Mouse (Mus musculus) heart, adult 2 months (tissue): ENCODE results near the gene Sf3b4. TPM values are rescaled to one million over a fixed set of nuclear protein-coding genes. Genes with fewer than 3 reads are reported as not detected.
"Not testable (repeated sequence)": the region's sequence is repeated elsewhere in the genome, so short reads cannot be mapped to it uniquely, and the experiment has no call there.

Source experiments
- DNase-seq, 2 experiments: peaks; one replicate each; pipeline ENCODE4 v3.0.0; 2021
- H3K27ac ChIP-seq: fragments of 200-600 bp; 2 replicates; pipeline ENCODE4 v1.8.1; 2022
- H3K27me3 ChIP-seq: fragments of 200-500 bp; 2 replicates; pipeline ENCODE4 v1.6.1; 2012; ENCODE audit warnings: mild to moderate bottlenecking, low read length, inconsistent platforms, mixed read lengths; ENCODE audit not compliant: control insufficient read depth, insufficient read depth
- H3K36me3 ChIP-seq: fragments of 200-500 bp; 2 replicates; pipeline ENCODE4 v1.6.1; 2012; ENCODE audit warnings: low read length, inconsistent platforms; ENCODE audit not compliant: control insufficient read depth, insufficient read depth
- H3K4me1 ChIP-seq: fragments of 200-500 bp; 2 replicates; pipeline ENCODE4 v1.6.1; 2011; ENCODE audit warnings: low read length; ENCODE audit not compliant: control insufficient read depth, insufficient read depth
- H3K4me3 ChIP-seq: fragments of 200-600 bp; 2 replicates; pipeline ENCODE4 v1.8.1; 2022
- H3K79me2 ChIP-seq: fragments of 200-500 bp; replicated peaks from 2 replicates; pipeline ENCODE4 v1.6.1; 2012; ENCODE audit warnings: mild to moderate bottlenecking, inconsistent platforms, low read length, moderate library complexity, mixed read lengths; ENCODE audit not compliant: control insufficient read depth, insufficient read depth
- H3K9ac ChIP-seq: fragments of 200-500 bp; 2 replicates; pipeline ENCODE4 v1.6.1; 2012; ENCODE audit warnings: low read depth, mild to moderate bottlenecking, control low read depth, inconsistent platforms, low read length, mixed read lengths
- CTCF ChIP-seq: fragments of 200-600 bp; IDR thresholded peaks from 2 replicates; pipeline ENCODE4 v1.8.1; 2022; ENCODE audit warnings: antibody characterized with exemption, mild to moderate bottlenecking, moderate library complexity
- EP300 ChIP-seq: fragments of 200-500 bp; IDR thresholded peaks from 2 replicates; pipeline ENCODE4 v1.6.1; 2011; ENCODE audit warnings: low read depth, low read length, control low read depth; ENCODE audit not compliant: insufficient read depth
- POLR2A ChIP-seq: fragments of 200-500 bp; IDR thresholded peaks from 2 replicates; pipeline ENCODE4 v1.6.1; 2011; ENCODE audit warnings: mild to moderate bottlenecking, low read depth, low read length, control low read depth; ENCODE audit not compliant: insufficient read depth
- WGBS: fragments of 180-500 bp; shearing (Covaris S2); methylation state at CpG from one replicate; pipeline ENCODE4 v1.1.7; 2018; 5-methylcytosine and 5-hydroxymethylcytosine counted together
- intact Hi-C: fragments of 180-260 bp; cut with DNase I; formaldehyde crosslinking; loops from one replicate; pipeline ENCODE4 v1.15.1; 2025
- polyA plus RNA-seq: library from polyadenylated mRNA; depleted of rRNA; stranded (reverse); fragments of >200 nt; gene quantifications from 2 replicates; pipeline ENCODE4 v1.2.3, GENCODE M21; 2012
- total RNA-seq, 2 experiments: library from RNA; stranded (reverse); gene quantifications; 2 replicates each; pipeline ENCODE4 v1.2.3; 2021

The Sf3b4 gene
- total and polyA plus RNA-seq, 3 experiments = 15.7 to 23.0 (median 16.5) TPM

DNA sequence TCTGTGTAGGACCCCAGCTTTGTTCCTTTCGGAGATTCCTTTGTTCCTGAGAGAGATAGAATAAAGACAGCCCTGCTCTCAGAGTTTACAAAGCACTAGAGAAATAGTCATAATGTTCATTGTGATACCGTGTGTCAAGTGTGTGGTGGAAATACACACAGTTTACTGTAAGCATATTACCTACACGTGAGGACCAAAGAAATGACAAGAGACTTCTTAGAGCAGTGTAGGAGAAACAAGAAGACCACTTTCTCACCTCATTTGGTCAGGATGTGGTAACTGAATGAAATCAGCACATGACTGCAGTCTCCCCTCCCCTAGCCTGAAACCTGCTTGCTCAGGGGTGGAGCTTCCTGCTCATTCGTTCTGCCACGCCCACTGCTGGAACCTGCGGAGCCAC is 26.0 kb downstream of the Sf3b4 start:
- H3K79me2 ChIP-seq = no peaks in the 10 kb centered on the region
- H3K4me3 ChIP-seq = peak overlapping the region; percentile 70; the same call in 1 of the 2 replicates
- WGBS = 9% methylated on average over 6 of the region's 6 CpGs
- no peaks in the 10 kb centered on the region for H3K4me1 ChIP-seq
- H3K27me3 ChIP-seq = no peaks in the 10 kb centered on the region
- DNase-seq = no peak
- TF ChIP-seq POLR2A (no peak), EP300 (no peak), CTCF (no peak)
- no peak overlapping the region for H3K27ac ChIP-seq
- no peaks in the 10 kb centered on the region for H3K36me3 ChIP-seq
- H3K9ac ChIP-seq = no peak overlapping the region
- intact Hi-C loops = no loop called here

- H3K4me1 ChIP-seq, H3K27me3 ChIP-seq, H3K9ac ChIP-seq, DNase-seq, H3K27ac ChIP-seq, H3K36me3 ChIP-seq, H3K79me2 ChIP-seq, H3K4me3 ChIP-seq, intact Hi-C loops: not testable (repeated sequence)
- WGBS = 26% methylated on average over 8 of the region's 8 CpGs
Observed at GRCm38 (mm10) chr3:96198601-96199251, 26.6 kb downstream of the Sf3b4 start.

- no peak overlapping the region for H3K9ac ChIP-seq
- H3K27ac ChIP-seq = no peak overlapping the region
- 38% methylated on average over 2 of the region's 2 CpGs for WGBS
- no peak for DNase-seq
- intact Hi-C loops = no loop called here
- no peak overlapping the region for H3K4me3 ChIP-seq
- no peaks in the 10 kb centered on the region for H3K36me3 ChIP-seq
- no peak for TF ChIP-seq CTCF
- TF ChIP-seq POLR2A = no peak
- TF ChIP-seq EP300 = no peak
- H3K79me2 ChIP-seq = no peaks in the 10 kb centered on the region
- H3K27me3 ChIP-seq = no peaks in the 10 kb centered on the region
- no peaks in the 10 kb centered on the region for H3K4me1 ChIP-seq
Observed at GRCm38 (mm10) chr3:96199731-96200130, 27.6 kb downstream of the Sf3b4 start.

DNA sequence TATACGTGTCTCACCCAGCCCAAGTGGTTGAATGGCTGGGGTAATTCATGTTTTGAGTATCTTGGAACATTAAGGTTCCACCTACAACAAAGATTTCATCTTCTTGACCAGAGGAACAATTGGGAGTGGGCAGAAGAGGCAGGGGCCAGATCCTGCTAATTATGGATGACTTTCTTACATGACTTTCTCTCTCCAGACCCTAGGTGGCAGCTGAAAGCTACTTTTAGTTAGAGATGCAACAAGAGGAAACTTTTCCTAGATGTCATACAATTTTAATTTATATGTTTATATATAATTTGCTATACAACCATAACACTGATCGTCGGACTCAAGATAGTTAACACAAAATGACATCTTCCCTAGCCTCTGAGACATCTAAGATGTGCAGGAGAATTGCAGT is 35.7 kb downstream of the Sf3b4 start:
- Histone ChIP-seq H3K4me1 (no peaks in the 10 kb centered on the region), H3K27ac (no peak overlapping the region), H3K4me3 (no peak overlapping the region), H3K36me3 (no peaks in the 10 kb centered on the region), H3K27me3 (no peaks in the 10 kb centered on the region), H3K79me2 (no peaks in the 10 kb centered on the region), H3K9ac (no peak overlapping the region)
- TF ChIP-seq CTCF = peak; percentile 46
- no peak for TF ChIP-seq POLR2A
- no peak for TF ChIP-seq EP300
- 81% methylated on average over 3 of the region's 3 CpGs for WGBS
- DNase-seq = no peak
- intact Hi-C loops = no loop called here

GRCm38 (mm10) chr3:96209242-96209641 is 37.1 kb downstream of the Sf3b4 start:
- DNase-seq = no peak

GRCm38 (mm10) chr3:96219191-96219641 is 47.1 kb downstream of the Sf3b4 start:
- DNase-seq = peak; percentile 54 to 56
- peak overlapping the region; percentile 98 for H3K27ac ChIP-seq
- intact Hi-C loops = loop anchor here (2.0 to 5.0 kb wide), 2 partner anchors 44 to 152 kb away; no protein-coding TSS in a partner anchor
- H3K79me2 ChIP-seq = no peaks in the 10 kb centered on the region
- H3K36me3 ChIP-seq = peaks cover 2% of the 10 kb centered on the region
- peak overlapping the region; percentile 91 for H3K9ac ChIP-seq
- under 1% methylated on average over 12 of the region's 12 CpGs for WGBS
- peak overlapping the region; percentile 57 for H3K4me3 ChIP-seq
- H3K4me1 ChIP-seq = peaks cover 7% of the 10 kb centered on the region
- peak; percentile 53 for TF ChIP-seq CTCF
- TF ChIP-seq POLR2A = no peak; the same call in 1 of the 2 replicates
- no peaks in the 10 kb centered on the region for H3K27me3 ChIP-seq

More at GRCm38 (mm10) chr3:96209242-96209641, 37.1 kb downstream of the Sf3b4 start:
- no peaks in the 10 kb centered on the region for H3K27me3 ChIP-seq
- TF ChIP-seq CTCF (peak; percentile 43), POLR2A (no peak)
- H3K79me2 ChIP-seq = no peaks in the 10 kb centered on the region
- intact Hi-C loops = no loop called here
- 28% methylated on average over 15 of the region's 15 CpGs for WGBS
- H3K27ac ChIP-seq = no peak overlapping the region
- H3K36me3 ChIP-seq = no peaks in the 10 kb centered on the region
- no peak overlapping the region for H3K9ac ChIP-seq
- no peaks in the 10 kb centered on the region for H3K4me1 ChIP-seq
- no peak overlapping the region for H3K4me3 ChIP-seq
